Mouse (Mus musculus) embryonic facial prominence, embryonic 15.5 days (tissue): ENCODE results near the gene Dspp. TPM values are rescaled to one million over a fixed set of nuclear protein-coding genes. Genes with fewer than 3 reads are reported as not detected.

Experiments
- ATAC-seq: fragments of 200-750 bp; cut with Nextera tagmentation; 2 replicates; pipeline ENCODE4 v1.8.0; 2017; ENCODE audit warnings: low read depth, moderate TSS enrichment; ENCODE audit not compliant: insufficient number of reproducible peaks, low FRiP score, low TSS enrichment
- H3K27ac ChIP-seq: fragments of 300-500 bp; sonication (generic); replicated peaks from 2 replicates; pipeline ENCODE4 v1.5.1; 2015; ENCODE audit warnings: mild to moderate bottlenecking, inconsistent platforms
- H3K27me3 ChIP-seq: fragments of 300-500 bp; sonication (generic); 2 replicates; pipeline ENCODE4 v1.6.1; 2015; ENCODE audit warnings: inconsistent platforms
- H3K36me3 ChIP-seq: fragments of 300-500 bp; sonication (generic); 2 replicates; pipeline ENCODE4 v1.6.1; 2015; ENCODE audit warnings: mild to moderate bottlenecking, inconsistent platforms
- H3K4me1 ChIP-seq: fragments of 300-500 bp; sonication (generic); 2 replicates; pipeline ENCODE4 v1.6.1; 2015; ENCODE audit warnings: inconsistent platforms
- H3K4me2 ChIP-seq: fragments of 300-500 bp; sonication (generic); replicated peaks from 2 replicates; pipeline ENCODE4 v1.6.1; 2015; ENCODE audit warnings: mild to moderate bottlenecking, inconsistent platforms
- H3K4me3 ChIP-seq: fragments of 300-500 bp; sonication (generic); replicated peaks from 2 replicates; pipeline ENCODE4 v1.5.1; 2015; ENCODE audit warnings: mild to moderate bottlenecking, inconsistent platforms
- H3K9ac ChIP-seq: fragments of 300-500 bp; sonication (generic); 2 replicates; pipeline ENCODE4 v1.6.1; 2015; ENCODE audit warnings: inconsistent platforms
- H3K9me3 ChIP-seq: fragments of 300-500 bp; sonication (generic); replicated peaks from 2 replicates; pipeline ENCODE4 v1.6.1; 2016; ENCODE audit warnings: inconsistent platforms
- WGBS: fragments of 180-500 bp; shearing (Covaris S2); methylation state at CpG from one replicate; pipeline ENCODE4 v1.1.7; 2015; 5-methylcytosine and 5-hydroxymethylcytosine counted together
- polyA plus RNA-seq: library from polyadenylated mRNA; unstranded; fragments of >200 nt; fragmentation: Nextera tagmentation; extraction: Ambion mirVana; gene quantifications from 2 replicates; pipeline ENCODE4 v1.2.1, GENCODE M21; 2015

The Dspp gene
- 0.04 TPM in 1 of 2 replicates, not detected in the other for polyA plus RNA-seq

GRCm38 (mm10) chr5:104170412-104170811, at the start of gene Dspp:
Dspp (plus strand) TSS chr5:104170712.
- Histone ChIP-seq H3K4me1 (no peaks in the 10 kb centered on the region), H3K27me3 (no peaks in the 10 kb centered on the region), H3K4me2 (no peak within 1 kb of the TSS), H3K9ac (no peak within 1 kb of the TSS), H3K27ac (no peak within 1 kb of the TSS), H3K36me3 (no peaks in the 10 kb centered on the region), H3K4me3 (no peak within 1 kb of the TSS), H3K9me3 (no peaks in the 10 kb centered on the region)
- ATAC-seq: no peak
- WGBS: 87% methylated on average over 7 of the region's 7 CpGs

- peaks cover 5% of the 10 kb centered on the region; the same call in 1 of the 2 replicates for H3K4me1 ChIP-seq
- ATAC-seq: no peak
- no peak overlapping the region for H3K4me2 ChIP-seq
- no peak overlapping the region for H3K4me3 ChIP-seq
- H3K36me3 ChIP-seq: no peaks in the 10 kb centered on the region
- no peaks in the 10 kb centered on the region for H3K27me3 ChIP-seq
- no peak overlapping the region for H3K9ac ChIP-seq
- 87% methylated on average over 6 of the region's 6 CpGs for WGBS
- no peaks in the 10 kb centered on the region for H3K9me3 ChIP-seq
- no peak overlapping the region for H3K27ac ChIP-seq
Observed at GRCm38 (mm10) chr5:104124016-104124658, 46.4 kb upstream of the Dspp start.

- no peak overlapping the region for H3K9ac ChIP-seq
- no peak overlapping the region for H3K4me2 ChIP-seq
- H3K4me1 ChIP-seq: peaks cover 5% of the 10 kb centered on the region; the same call in 1 of the 2 replicates
- no peak for ATAC-seq
- H3K36me3 ChIP-seq: no peaks in the 10 kb centered on the region
- WGBS: 83% methylated on average over 12 of the region's 12 CpGs
- H3K27me3 ChIP-seq: no peaks in the 10 kb centered on the region
- no peaks in the 10 kb centered on the region for H3K9me3 ChIP-seq
- H3K27ac ChIP-seq: no peak overlapping the region
- no peak overlapping the region for H3K4me3 ChIP-seq
Observed at GRCm38 (mm10) chr5:104126561-104127320, 43.8 kb upstream of the Dspp start.

DNA sequence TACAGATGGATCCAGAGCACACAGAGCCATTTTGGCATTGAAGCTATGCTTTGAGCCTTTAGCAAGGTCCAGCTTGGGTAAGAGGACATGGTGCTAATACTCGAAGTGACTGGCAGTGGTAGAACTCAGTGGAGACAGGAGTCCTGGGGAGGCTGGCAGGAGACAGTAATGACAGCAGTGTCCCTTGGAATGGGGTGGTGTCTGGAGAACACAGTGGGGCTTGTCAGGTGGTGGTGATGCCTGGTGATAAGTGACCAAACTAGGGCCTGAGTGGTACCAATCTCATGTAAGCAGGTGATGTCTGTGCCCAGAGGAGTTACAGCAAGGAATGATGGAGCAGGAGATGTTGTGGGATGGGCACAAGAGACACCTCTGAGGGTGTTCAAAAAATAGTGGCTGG, 43.2 kb upstream of the Dspp start:
- H3K4me3 ChIP-seq: no peak overlapping the region
- no peaks in the 10 kb centered on the region for H3K36me3 ChIP-seq
- H3K4me2 ChIP-seq: no peak overlapping the region
- H3K9me3 ChIP-seq: no peaks in the 10 kb centered on the region
- WGBS: 94% methylated on average over 1 of the region's 1 CpGs
- peaks cover 5% of the 10 kb centered on the region; the same call in 1 of the 2 replicates for H3K4me1 ChIP-seq
- H3K9ac ChIP-seq: no peak overlapping the region
- no peak overlapping the region for H3K27ac ChIP-seq
- no peak for ATAC-seq
- no peaks in the 10 kb centered on the region for H3K27me3 ChIP-seq

DNA sequence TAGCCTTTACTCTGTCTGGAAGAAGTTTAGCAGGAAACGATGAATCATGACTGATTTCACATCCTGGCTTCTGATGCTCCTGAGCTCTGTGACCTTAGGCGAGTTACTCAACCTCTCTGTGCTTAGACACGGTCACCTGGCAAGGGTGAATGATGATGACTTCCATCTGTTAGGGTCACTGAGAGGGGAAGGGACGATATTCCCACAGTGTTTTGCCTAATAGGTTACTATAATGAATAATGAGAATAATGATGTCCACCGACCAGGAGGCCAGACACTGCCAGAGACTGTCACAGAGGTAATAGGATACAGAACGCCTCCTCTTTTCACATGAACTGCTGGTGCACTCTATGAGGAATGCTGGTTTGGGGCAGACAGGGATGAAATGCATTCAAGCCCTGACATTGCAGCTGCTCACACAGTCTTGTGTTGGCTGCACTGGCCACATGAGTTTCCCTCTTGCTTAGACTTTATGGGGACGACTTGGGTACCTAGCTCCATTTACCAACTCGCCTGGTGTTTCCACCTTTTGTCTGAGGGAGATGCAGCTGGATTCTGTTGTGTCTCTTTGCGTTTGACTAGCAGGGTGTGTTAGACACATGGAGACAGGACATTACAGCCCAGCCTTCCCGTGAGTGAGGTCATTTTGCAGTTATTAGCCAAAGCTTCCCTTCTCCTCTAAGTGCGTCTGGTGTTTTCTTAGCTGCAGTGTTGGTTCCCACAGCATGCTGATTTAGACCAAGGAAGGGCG, 42.1 kb upstream of the Dspp start:
- no peak overlapping the region for H3K9ac ChIP-seq
- ATAC-seq: no peak
- H3K36me3 ChIP-seq: no peaks in the 10 kb centered on the region
- H3K4me3 ChIP-seq: no peak overlapping the region
- no peaks in the 10 kb centered on the region for H3K9me3 ChIP-seq
- 28% methylated on average over 12 of the region's 12 CpGs for whole genome bisulfite sequencing
- no peak overlapping the region for H3K4me2 ChIP-seq
- peaks cover 5% of the 10 kb centered on the region; the same call in 1 of the 2 replicates for H3K4me1 ChIP-seq
- H3K27me3 ChIP-seq: no peaks in the 10 kb centered on the region
- H3K27ac ChIP-seq: 0 out of 2 replicates have a peak overlapping the region, but pooled peaks have one; percentile 13

GRCm38 (mm10) chr5:104130891-104131290, 39.6 kb upstream of the Dspp start:
- Histone ChIP-seq H3K4me2 (no peak overlapping the region), H3K4me3 (no peak overlapping the region), H3K36me3 (no peaks in the 10 kb centered on the region), H3K27ac (no peak overlapping the region), H3K9ac (no peak overlapping the region), H3K27me3 (no peaks in the 10 kb centered on the region), H3K4me1 (peaks cover 5% of the 10 kb centered on the region; the same call in 1 of the 2 replicates), H3K9me3 (no peaks in the 10 kb centered on the region)
- WGBS: 92% methylated on average over 4 of the region's 4 CpGs
- ATAC-seq: no peak

- Histone ChIP-seq H3K36me3 (no peaks in the 10 kb centered on the region), H3K27me3 (no peaks in the 10 kb centered on the region), H3K4me3 (no peak overlapping the region), H3K4me1 (peaks cover 5% of the 10 kb centered on the region; the same call in 1 of the 2 replicates), H3K9me3 (no peaks in the 10 kb centered on the region), H3K9ac (no peak overlapping the region), H3K27ac (no peak overlapping the region), H3K4me2 (no peak overlapping the region)
- ATAC-seq: no peak
- 65% methylated on average over 4 of the region's 4 CpGs for WGBS
Observed at GRCm38 (mm10) chr5:104131544-104131943, 39.0 kb upstream of the Dspp start.

DNA sequence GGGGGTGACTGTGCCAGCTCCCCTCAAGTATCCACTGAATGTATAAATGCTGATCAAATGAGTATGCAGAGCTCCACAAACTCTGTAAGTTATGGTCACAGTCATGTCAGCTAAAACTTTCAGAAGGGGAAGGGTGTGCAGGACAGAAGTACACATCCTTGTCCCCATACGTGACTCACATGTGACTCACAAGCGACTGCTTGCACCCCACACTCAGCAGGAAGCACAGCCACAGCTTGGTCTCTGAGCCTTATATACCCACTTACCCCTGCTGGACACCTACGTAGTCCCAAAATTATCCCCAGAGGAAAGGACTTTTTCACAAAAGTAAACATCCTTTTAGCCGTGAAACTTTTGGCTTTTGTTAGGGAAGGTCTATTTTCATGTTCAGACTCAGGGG, 36.8 kb upstream of the Dspp start:
- Histone ChIP-seq H3K27me3 (no peaks in the 10 kb centered on the region), H3K4me3 (no peak overlapping the region), H3K9ac (no peak overlapping the region), H3K27ac (no peak overlapping the region), H3K4me2 (no peak overlapping the region), H3K36me3 (no peaks in the 10 kb centered on the region), H3K9me3 (no peaks in the 10 kb centered on the region), H3K4me1 (peaks cover 4% of the 10 kb centered on the region)
- 62% methylated on average over 4 of the region's 4 CpGs for WGBS
- no peak for ATAC-seq

GRCm38 (mm10) chr5:104137920-104138541, 32.5 kb upstream of the Dspp start:
- Histone ChIP-seq H3K27ac (no peak overlapping the region), H3K9me3 (no peaks in the 10 kb centered on the region), H3K36me3 (no peaks in the 10 kb centered on the region), H3K4me1 (no peaks in the 10 kb centered on the region; the same call in 1 of the 2 replicates), H3K9ac (no peak overlapping the region), H3K27me3 (no peaks in the 10 kb centered on the region), H3K4me3 (no peak overlapping the region), H3K4me2 (no peak overlapping the region)
- no peak for ATAC-seq
- 66% methylated on average over 10 of the region's 10 CpGs for WGBS

- H3K4me1 ChIP-seq: no peaks in the 10 kb centered on the region; the same call in 1 of the 2 replicates
- no peak overlapping the region for H3K9ac ChIP-seq
- H3K36me3 ChIP-seq: no peaks in the 10 kb centered on the region
- no peaks in the 10 kb centered on the region for H3K27me3 ChIP-seq
- H3K9me3 ChIP-seq: no peaks in the 10 kb centered on the region
- WGBS: 78% methylated on average over 2 of the region's 2 CpGs
- no peak overlapping the region for H3K4me2 ChIP-seq
- H3K27ac ChIP-seq: no peak overlapping the region
- ATAC-seq: no peak; the same call in 1 of the 2 replicates
- H3K4me3 ChIP-seq: no peak overlapping the region
Observed at GRCm38 (mm10) chr5:104141067-104141466, 29.4 kb upstream of the Dspp start.

DNA sequence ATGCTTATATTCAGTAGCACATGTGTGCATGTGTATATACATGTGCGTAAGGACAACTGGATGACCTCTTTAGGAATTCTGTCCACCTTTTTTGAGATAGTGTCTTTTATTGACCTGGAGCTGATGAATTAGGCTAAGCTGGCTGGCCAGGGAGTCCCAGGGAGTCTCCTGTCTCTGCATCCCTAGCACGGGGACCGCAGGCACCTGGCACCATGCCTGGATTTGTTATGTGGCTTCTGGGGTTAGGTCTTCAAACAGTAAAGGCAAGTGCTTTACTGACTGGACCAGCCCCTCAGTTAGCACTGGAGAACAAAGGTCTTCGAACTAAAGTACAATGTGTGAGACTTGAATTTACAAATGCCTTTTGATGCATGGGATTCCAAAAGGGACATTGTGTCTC, 26.5 kb upstream of the Dspp start:
- H3K27me3 ChIP-seq: no peaks in the 10 kb centered on the region
- no peak for ATAC-seq
- no peaks in the 10 kb centered on the region for H3K9me3 ChIP-seq
- H3K9ac ChIP-seq: no peak overlapping the region
- no peaks in the 10 kb centered on the region for H3K4me1 ChIP-seq
- no peak overlapping the region for H3K27ac ChIP-seq
- H3K36me3 ChIP-seq: no peaks in the 10 kb centered on the region
- 84% methylated on average over 4 of the region's 4 CpGs for WGBS
- no peak overlapping the region for H3K4me3 ChIP-seq
- no peak overlapping the region for H3K4me2 ChIP-seq
